29 mouse cellular contexts compared by ENCODE assay signal in the genomic region with DNA sequence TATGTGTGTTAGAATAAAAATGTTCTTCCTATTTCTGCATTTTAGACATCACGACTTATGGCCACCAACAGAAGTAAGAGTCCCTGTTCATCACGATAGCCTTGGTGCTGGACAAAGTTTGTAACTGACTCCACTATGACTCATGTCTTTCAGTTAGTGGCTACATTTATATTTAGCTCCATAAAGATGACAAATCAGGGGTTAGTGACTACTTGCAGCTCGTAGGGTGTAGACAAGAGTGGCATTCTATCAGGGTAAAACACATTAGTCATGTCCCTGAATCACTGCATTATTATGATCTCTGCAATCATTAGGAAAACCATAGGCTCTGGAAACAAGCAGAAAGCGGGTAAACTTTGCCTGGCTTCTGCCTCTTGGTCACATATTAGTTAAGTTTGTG.
DNase-seq lines count a peak whose midpoint lies in the region; ATAC-seq and TF ChIP-seq lines count a peak whose summit lies in the region.
"Had no signal": no experiment of that assay in that cellular context is flagged by ENCODE, and none has a peak within 500 bp of the region (broad histone marks: within the 10 kb centered on the region; RNA-seq: fewer than 3 reads in every experiment).

No protein-coding gene starts in this region.

- H3K9ac ChIP-seq in forebrain, postnatal 0 days: no peak overlapping the region
- H3K9ac ChIP-seq: embryonic facial prominence, embryonic 13.5 days; heart, embryonic 13.5 days; hindbrain, embryonic 12.5 days; hindbrain, embryonic 15.5 days; intestine, embryonic 15.5 days had no signal

- no peaks in the 10 kb centered on the region for H3K79me2 ChIP-seq in C2C12 (ENCODE audit: control insufficient read depth, insufficient read depth)
- no peaks in the 10 kb centered on the region for H3K79me2 ChIP-seq in myocyte (ENCODE audit: control insufficient read depth, insufficient read depth)

- H3K27me3 ChIP-seq in C2C12 (ENCODE audit: control insufficient read depth, insufficient read depth, insufficient read length) (no peaks in the 10 kb centered on the region), Patski (peaks cover 42% of the 10 kb centered on the region), myocyte (ENCODE audit: control insufficient read depth, insufficient read depth, insufficient read length) (no peaks in the 10 kb centered on the region)
- H3K27me3 ChIP-seq in forebrain, postnatal 0 days (ENCODE audit: insufficient read depth, low read length): no peaks in the 10 kb centered on the region
- H3K27me3 ChIP-seq: CH12.LX; hindbrain, embryonic 12.5 days; hindbrain, embryonic 15.5 days; intestine, embryonic 15.5 days had no signal

- in situ Hi-C loops in Patski (cut with MboI; ENCODE audit: low pct_unique_long_range_greater_than_20kb): loop anchor here (10.0 kb wide), 2 partner anchors 181 to 311 kb away; no protein-coding TSS in a partner anchor

- CTCF ChIA-PET in Patski (lab: Charles Lee): interaction anchor here (0.5 to 0.9 kb wide), 2 partner anchors 9 to 225 kb away, joined by 3 read pairs; no protein-coding TSS in a partner anchor

- no peaks in the 10 kb centered on the region for H3K79me3 ChIP-seq in C2C12 (ENCODE audit: low read depth)

- peaks cover 6% of the 10 kb centered on the region for H3K4me1 ChIP-seq in forebrain, postnatal 0 days (ENCODE audit: insufficient read depth)
- H3K4me1 ChIP-seq: embryonic facial prominence, embryonic 13.5 days; heart, embryonic 10.5 days; heart, embryonic 13.5 days had no signal

- DNase-seq in 3134 (ENCODE audit: extremely low read depth, insufficient read length, low spot score): peak; percentile 69
- peak; percentile 39 for DNase-seq in Patski (ENCODE audit: low read depth, low spot score)
- no peak for DNase-seq in forebrain, postnatal 0 days
- no peak for DNase-seq in right cerebral cortex, postnatal 14 days
- no peak for DNase-seq in left cerebral cortex, adult 11 months (ENCODE audit: low spot score)
- DNase-seq: adrenal gland, adult 2 months; adrenal gland, postnatal 14 days; cerebellum, adult 11-12 months; cerebellum, adult 8-10 months; cerebellum, postnatal 10 days; cerebellum, postnatal 36 days; embryo, embryonic 11 days; gastrocnemius, postnatal 25 days; heart, adult 2 months; heart, postnatal 14 days; kidney, adult 11 months had no signal

- no peak overlapping the region for H3K27ac ChIP-seq in forebrain, postnatal 0 days (ENCODE audit: low read depth, low read length)
- H3K27ac ChIP-seq: embryonic facial prominence, embryonic 10.5 days; embryonic facial prominence, embryonic 13.5 days; heart, adult 2 months; heart, embryonic 10.5 days; heart, embryonic 13.5 days; hindbrain, embryonic 12.5 days; hindbrain, embryonic 15.5 days; intestine, embryonic 15.5 days had no signal

- TF ChIP-seq CTCF in C2C12 (IDR thresholded peaks at IDR 0.05; ENCODE audit: control insufficient read depth, insufficient read depth, insufficient read length) (no peak), Patski (IDR thresholded peaks at IDR 0.05) (no peak)
- TF ChIP-seq CTCF in forebrain, postnatal 0 days (IDR thresholded peaks at IDR 0.05; ENCODE audit: low read depth): no peak

- H3K36me3 ChIP-seq in C2C12 (ENCODE audit: control insufficient read depth, insufficient read depth) (no peaks in the 10 kb centered on the region), myocyte (ENCODE audit: control insufficient read depth, insufficient read depth) (no peaks in the 10 kb centered on the region)
- H3K36me3 ChIP-seq in forebrain, postnatal 0 days (ENCODE audit: insufficient read depth): no peaks in the 10 kb centered on the region
- H3K36me3 ChIP-seq: embryonic facial prominence, embryonic 10.5 days; embryonic facial prominence, embryonic 13.5 days; G1E; heart, embryonic 10.5 days; heart, embryonic 13.5 days; hindbrain, embryonic 12.5 days; hindbrain, embryonic 15.5 days; intestine, embryonic 15.5 days had no signal

- H3ac ChIP-seq in C2C12 (ENCODE audit: control insufficient read depth, insufficient read length, low read depth) (no peak overlapping the region), myocyte (ENCODE audit: control insufficient read depth, insufficient read length) (no peak overlapping the region)

- peak overlapping the region; percentile 31 for H3K4me2 ChIP-seq in myocyte (ENCODE audit: low read depth)
- no peak overlapping the region for H3K4me2 ChIP-seq in forebrain, postnatal 0 days (ENCODE audit: low read depth)
- H3K4me2 ChIP-seq: embryonic facial prominence, embryonic 13.5 days; heart, embryonic 13.5 days; hindbrain, embryonic 12.5 days; hindbrain, embryonic 15.5 days; intestine, embryonic 15.5 days had no signal

- H3K9me3 ChIP-seq in forebrain, postnatal 0 days (ENCODE audit: low read length): no peaks in the 10 kb centered on the region
- H3K9me3 ChIP-seq: embryonic facial prominence, embryonic 10.5 days; embryonic facial prominence, embryonic 13.5 days; G1E; heart, embryonic 10.5 days; heart, embryonic 13.5 days; hindbrain, embryonic 12.5 days; hindbrain, embryonic 15.5 days; intestine, embryonic 15.5 days had no signal

- no peak for TF ChIP-seq POLR2A in myocyte (IDR thresholded peaks at IDR 0.05; ENCODE audit: insufficient read length, low read depth)

- POLR2A ChIA-PET in Patski (lab: Charles Lee): no interaction called here

- peak; percentile 45 for ATAC-seq in Patski
- no peak for ATAC-seq in forebrain, postnatal 0 days
- ATAC-seq: forebrain, embryonic 14.5 days; intestine, embryonic 15.5 days had no signal

- no peak overlapping the region for H3K4me3 ChIP-seq in C2C12 (ENCODE audit: insufficient read depth, poor library complexity, severe bottlenecking)
- H3K4me3 ChIP-seq in myocyte: no peak overlapping the region
- no peak overlapping the region for H3K4me3 ChIP-seq in forebrain, postnatal 0 days (ENCODE audit: low read depth, low read length)
- H3K4me3 ChIP-seq: embryonic facial prominence, embryonic 10.5 days; embryonic facial prominence, embryonic 13.5 days; erythroblast, embryonic 14.5 days; heart, adult 2 months; heart, embryonic 10.5 days; heart, embryonic 13.5 days; hindbrain, embryonic 12.5 days; hindbrain, embryonic 15.5 days; intestine, embryonic 15.5 days had no signal

- whole genome bisulfite sequencing in forebrain, postnatal 0 days: 85% methylated on average over 4 of the region's 4 CpGs

TF ChIP-seq in C2C12, 6 proteins besides CTCF, POLR2A, EP300 and RAD21:
- TF ChIP-seq MYOG (IDR thresholded peaks at IDR 0.05; ENCODE audit: control insufficient read depth, extremely low read depth, insufficient read length) (no peak), MYOD1 (IDR thresholded peaks at IDR 0.05; ENCODE audit: control insufficient read depth, insufficient read length, low read depth) (no peak), FOSL1 (IDR thresholded peaks at IDR 0.05; ENCODE audit: insufficient read depth, low read length, poor library complexity, severe bottlenecking) (peak; percentile 91)

TF ChIP-seq in myocyte, 11 proteins besides CTCF, POLR2A, EP300 and RAD21:
- TF ChIP-seq USF1 (IDR thresholded peaks at IDR 0.05; ENCODE audit: low read depth) (no peak), REST (IDR thresholded peaks at IDR 0.05; ENCODE audit: insufficient read depth, insufficient read length) (no peak), SRF (IDR thresholded peaks at IDR 0.05; ENCODE audit: control insufficient read depth, insufficient read length, low read depth) (no peak), TCF12 (IDR thresholded peaks at IDR 0.05; ENCODE audit: insufficient read depth, poor library complexity, severe bottlenecking) (no peak), MAX (IDR thresholded peaks at IDR 0.05; ENCODE audit: low read depth) (no peak), CEBPB (IDR thresholded peaks at IDR 0.05; ENCODE audit: insufficient read depth, poor library complexity, severe bottlenecking) (no peak), POLR2AphosphoS2 (IDR thresholded peaks at IDR 0.05; ENCODE audit: insufficient read length, low read depth) (no peak), MYOD1 (IDR thresholded peaks at IDR 0.05; ENCODE audit: control insufficient read depth in 1 of 3, insufficient read length in 2 of 3, low read depth in 2 of 3) (no peak), TCF3 (IDR thresholded peaks at IDR 0.05; ENCODE audit: insufficient read length, low read depth) (no peak), MYOG (IDR thresholded peaks at IDR 0.05; ENCODE audit: control insufficient read depth in 1 of 3, insufficient read depth in 1 of 3, insufficient read length in 2 of 3, low read depth in 2 of 3) (no peak), E2F4 (IDR thresholded peaks at IDR 0.05; ENCODE audit: insufficient read depth) (no peak)

Comparison
In these comparisons a context has a peak if more than half of its experiments do, and no peak if none do; other contexts are left out.
1. DNase-seq: peak in 3134 (single experiment) and Patski (single experiment); none in forebrain, postnatal 0 days (single experiment), right cerebral cortex, postnatal 14 days (single experiment) and left cerebral cortex, adult 11 months (single experiment).